Mouse (Mus musculus) olfactory bulb, adult 2 months (tissue): ENCODE measurements around the gene Dus2.

ENCODE experiments used
- CTCF ChIP-seq: fragments of 200-500 bp; IDR thresholded peaks from 2 replicates; pipeline ENCODE4 v1.5.1; 2012; ENCODE audit warnings: low read depth, mild to moderate bottlenecking, low read length, moderate library complexity; ENCODE audit not compliant: insufficient read depth
- POLR2A ChIP-seq: fragments of 200-500 bp; IDR thresholded peaks from 2 replicates; pipeline ENCODE4 v1.6.1; 2012; ENCODE audit warnings: mild to moderate bottlenecking, low read depth, low read length, moderate library complexity; ENCODE audit not compliant: insufficient read depth

- TF ChIP-seq CTCF: no peak
- no peak for TF ChIP-seq POLR2A
Observed at GRCm38 (mm10) chr8:105996359-105996758, 5.2 kb downstream of the Dus2 start.
